Comparison of ENCODE assay signal across 9 mouse cellular contexts in the genomic region with DNA sequence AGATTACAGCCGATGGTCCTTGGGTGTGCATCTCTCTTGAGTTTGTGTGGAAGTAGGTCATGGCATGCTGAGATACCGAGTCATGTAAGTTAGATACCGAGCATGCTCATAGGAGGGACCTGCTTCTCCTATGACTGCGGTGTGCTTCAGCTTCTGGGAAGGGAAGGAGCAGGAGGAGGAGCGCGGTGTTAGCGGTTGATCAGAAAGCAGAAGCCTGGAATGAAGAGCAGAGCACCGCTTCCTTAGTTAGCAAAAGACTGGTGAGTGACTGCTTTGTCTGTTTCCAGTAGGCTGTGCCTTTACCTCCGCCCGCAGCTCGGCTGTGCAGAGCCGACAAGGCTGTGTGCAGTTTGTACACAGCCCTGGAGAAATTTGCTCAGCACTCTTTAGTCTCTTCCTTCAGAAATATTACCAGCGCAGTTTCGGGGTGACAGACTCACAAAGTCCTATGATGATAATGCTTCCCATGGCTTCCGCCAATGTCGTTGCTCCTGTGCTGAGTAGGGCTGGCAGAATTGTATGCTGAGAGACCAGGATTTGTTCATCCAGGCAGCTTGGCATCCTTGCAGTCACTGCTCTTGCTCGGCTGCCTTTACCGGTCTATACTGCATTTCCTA.
A peak's percentile ranks its signal among the peaks of the same experiment; 100 is the strongest.
DNase-seq lines count a peak whose midpoint lies in the region; ATAC-seq and TF ChIP-seq lines count a peak whose summit lies in the region.
"Had no signal": no experiment of that assay in that cellular context is flagged by ENCODE, and none has a peak within 500 bp of the region (broad histone marks: within the 10 kb centered on the region; RNA-seq: fewer than 3 reads in every experiment).

No protein-coding gene starts in this region.

- no peak for TF ChIP-seq CTCF in gastrocnemius, adult 2 months (IDR thresholded peaks at IDR 0.05)

- intact Hi-C loops in gastrocnemius, adult 2 months (cut with DNase I): no loop called here

- H3K27ac ChIP-seq in gastrocnemius, adult 2 months: 0 out of 2 replicates have a peak overlapping the region, but pooled peaks have one; percentile 3

- DNase-seq in gastrocnemius, adult 2 months: no peak
- no peak for DNase-seq in gastrocnemius, postnatal 10 days
- DNase-seq in right cerebral cortex, adult 18-20 months: peak; percentile 63
- DNase-seq in right cerebral cortex, postnatal 4 days: no peak
- DNase-seq in lung, postnatal 36 days: peak; percentile 24
- DNase-seq in thymus, postnatal 36 days: peak; percentile 24 to 37
- no peak for DNase-seq in adrenal gland, adult 8-10 months

- ATAC-seq in erythroblast, adult 5-6 weeks (replicated peaks; ENCODE audit: low FRiP score, poor library complexity, severe bottlenecking): no peak

- peak overlapping the region; percentile 46 for H3K4me3 ChIP-seq in gastrocnemius, adult 2 months
- H3K4me3 ChIP-seq: erythroblast, embryonic 14.5 days had no signal

Comparison
In these comparisons a context has a peak if more than half of its experiments do, and no peak if none do; other contexts are left out.
1. DNase-seq: peak in right cerebral cortex, adult 18-20 months (single experiment), lung, postnatal 36 days (single experiment) and thymus, postnatal 36 days (2 of 2); none in gastrocnemius, adult 2 months (single experiment), gastrocnemius, postnatal 10 days (single experiment), right cerebral cortex, postnatal 4 days (single experiment) and adrenal gland, adult 8-10 months (single experiment).